21 mouse cellular contexts compared by ENCODE assay signal in the genomic region with DNA sequence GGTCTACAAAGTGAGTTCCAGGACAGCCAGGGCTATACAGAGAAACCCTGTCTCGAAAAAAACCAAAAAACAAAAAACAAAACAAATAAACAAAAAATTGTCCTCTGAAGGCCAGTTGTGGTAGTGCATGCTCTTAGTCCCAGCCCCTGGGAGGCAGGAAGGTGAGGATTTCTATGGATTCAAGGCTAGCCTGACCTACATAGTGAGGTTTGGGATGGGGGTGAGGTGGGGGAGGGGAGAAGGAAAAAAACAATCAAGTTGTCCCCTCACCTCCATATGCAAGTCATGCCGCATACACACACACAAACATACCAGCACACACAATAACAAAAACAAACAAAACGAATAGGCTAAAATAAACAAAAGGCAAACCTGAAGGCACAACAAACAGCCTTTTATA. TPM values are rescaled to one million over a fixed set of nuclear protein-coding genes. Genes with fewer than 3 reads are reported as not detected.
DNase-seq lines count a peak whose midpoint lies in the region; TF ChIP-seq lines count a peak whose summit lies in the region.
"Had no signal": no experiment of that assay in that cellular context is flagged by ENCODE, and none has a peak within 500 bp of the region (broad histone marks: within the 10 kb centered on the region; RNA-seq: fewer than 3 reads in every experiment).

No protein-coding gene starts in this region.

- TF ChIP-seq POLR2A in ES-Bruce4 (IDR thresholded peaks at IDR 0.05; ENCODE audit: insufficient read depth, low read length) = no peak

- H3K27me3 ChIP-seq in E14TG2a.4 (ENCODE audit: insufficient read depth, low read length) (no peaks in the 10 kb centered on the region), ES-Bruce4 (ENCODE audit: control insufficient read depth, insufficient read depth, low read length, poor library complexity, severe bottlenecking) (no peaks in the 10 kb centered on the region)
- H3K27me3 ChIP-seq: embryonic facial prominence, embryonic 13.5 days; embryonic facial prominence, embryonic 15.5 days; forebrain, embryonic 12.5 days had no signal

- H3K36me3 ChIP-seq in E14TG2a.4 (ENCODE audit: insufficient read depth, low read length) (no peaks in the 10 kb centered on the region), ES-Bruce4 (ENCODE audit: control insufficient read depth, insufficient read depth, low read length, poor library complexity, severe bottlenecking) (no peaks in the 10 kb centered on the region)
- H3K36me3 ChIP-seq: embryonic facial prominence, embryonic 13.5 days; embryonic facial prominence, embryonic 15.5 days; forebrain, embryonic 10.5 days; forebrain, embryonic 12.5 days had no signal

- H3K27ac ChIP-seq in layer of hippocampus, adult 2 months = no peak overlapping the region
- peak overlapping the region; percentile 1; the same call in 1 of the 2 replicates for H3K27ac ChIP-seq in ES-Bruce4 (ENCODE audit: insufficient read depth, low read length)
- H3K27ac ChIP-seq: embryonic facial prominence, embryonic 13.5 days; embryonic facial prominence, embryonic 15.5 days; forebrain, embryonic 10.5 days; forebrain, embryonic 12.5 days had no signal

- TF ChIP-seq CTCF in layer of hippocampus, adult 2 months (conservative IDR thresholded peaks at IDR 0.05) = peak; percentile 14; the same call in 1 of the 2 replicates
- TF ChIP-seq CTCF in E14TG2a.4 (conservative IDR thresholded peaks at IDR 0.05; ENCODE audit: low read length) (peak; percentile 11; the same call in 1 of the 2 replicates), ES-Bruce4 (IDR thresholded peaks at IDR 0.05; ENCODE audit: low read depth, low read length) (no peak)

- H3K9me3 ChIP-seq in E14TG2a.4 (ENCODE audit: low read length) (no peaks in the 10 kb centered on the region), ES-Bruce4 (replicated peaks; ENCODE audit: control insufficient read depth, insufficient read depth, low read length, poor library complexity, severe bottlenecking) (no peaks in the 10 kb centered on the region)
- H3K9me3 ChIP-seq: embryonic facial prominence, embryonic 13.5 days; embryonic facial prominence, embryonic 15.5 days; forebrain, embryonic 10.5 days; forebrain, embryonic 12.5 days had no signal

- TF ChIP-seq EP300 in ES-Bruce4 (IDR thresholded peaks at IDR 0.05; ENCODE audit: insufficient read depth, low read depth, low read length) = no peak

- no peak overlapping the region for H3K4me3 ChIP-seq in layer of hippocampus, adult 2 months
- no peak overlapping the region for H3K4me3 ChIP-seq in E14TG2a.4 (replicated peaks; ENCODE audit: low read length)
- H3K4me3 ChIP-seq in ES-Bruce4 (ENCODE audit: low read depth, low read length) = no peak overlapping the region
- H3K4me3 ChIP-seq: embryonic facial prominence, embryonic 13.5 days; embryonic facial prominence, embryonic 15.5 days; erythroblast, embryonic 14.5 days; forebrain, embryonic 10.5 days; forebrain, embryonic 12.5 days had no signal

- H3K4me1 ChIP-seq in E14TG2a.4 (replicated peaks; ENCODE audit: low read depth, low read length) (peaks cover 53% of the 10 kb centered on the region), ES-Bruce4 (ENCODE audit: control insufficient read depth, insufficient read depth, low read length) (peaks cover 3% of the 10 kb centered on the region)
- H3K4me1 ChIP-seq: embryonic facial prominence, embryonic 13.5 days; embryonic facial prominence, embryonic 15.5 days; forebrain, embryonic 10.5 days; forebrain, embryonic 12.5 days had no signal

- no peak for DNase-seq in layer of hippocampus, adult 2 months (ENCODE audit: low spot score in 2 of 2)
- DNase-seq in layer of hippocampus, adult 18-20 months (ENCODE audit: low spot score in 2 of 2) = no peak
- peak; percentile 50 for DNase-seq in ZHBTc4 (ENCODE audit: low read depth, low spot score)
- DNase-seq in cerebellum, postnatal 4 days (ENCODE audit: low spot score in 2 of 2) = no peak
- DNase-seq in cerebellum, postnatal 14 days = no peak
- DNase-seq: adrenal gland, adult 2 months; adrenal gland, postnatal 10 days; adrenal gland, postnatal 25 days; cerebellum, adult 11 months; cerebellum, adult 18-20 months; cerebellum, adult 8-10 months; cerebellum, adult 9-11 months; cerebellum, postnatal 25 days; embryo, embryonic 11 days had no signal

- no peak overlapping the region for H3K9ac ChIP-seq in ES-Bruce4 (ENCODE audit: low read depth, poor library complexity, severe bottlenecking)
- H3K9ac ChIP-seq: embryonic facial prominence, embryonic 13.5 days; embryonic facial prominence, embryonic 15.5 days; forebrain, embryonic 12.5 days had no signal

RNA-seq across cellular contexts. Expression of gene Pcbp1, which starts 17.4 kb away (rescaled TPM):
- total RNA-seq in layer of hippocampus, adult 2 months (2021) = 100 to 1,000 TPM; 179 to 184 TPM
- total RNA-seq in layer of hippocampus, adult 18-20 months (2021) = 100 to 1,000 TPM; 197 to 204 TPM
- 328 and 331 TPM in 2 replicates for polyA plus RNA-seq in ES-Bruce4 (2011; ENCODE audit: insufficient read depth, insufficient read length, low read depth, missing spikeins)
